Mouse (Mus musculus) v-Abl transformed pro-B cells (cell line): ENCODE results near the gene Gm6020.
"Not testable (repeated sequence)": the region's sequence is repeated elsewhere in the genome, so short reads cannot be mapped to it uniquely, and the experiment has no call there.

Experiments used
- in situ Hi-C, 2 experiments: fragments of 400-800 bp; cut with MboI; formaldehyde crosslinking; loops; one replicate each; pipeline ENCODE4 v1.15.1; 2025; ENCODE audit not compliant: unreplicated experiment in 2 of 2

The Gm6020 gene

GRCm38 (mm10) chr19:61183590-61183989 lies at the start of gene Gm6020:
Gene Gm6020, plus strand, starts transcription at chr19:61183890.
- in situ Hi-C loops, result not testable (repeated sequence)

GRCm38 (mm10) chr19:61138655-61139054 lies 45.0 kb upstream of the Gm6020 start:
- in situ Hi-C loops, result no loop called here

GRCm38 (mm10) chr19:61140342-61141206 lies 43.1 kb upstream of the Gm6020 start, which contains the start of gene Zfp950:
Gene Zfp950, minus strand, starts transcription at chr19:61140840.
- in situ Hi-C loops, result no loop called here

- in situ Hi-C loops, result no loop called here
Observed at GRCm38 (mm10) chr19:61141299-61141698, 42.4 kb upstream of the Gm6020 start.

- in situ Hi-C loops, result no loop called here
Observed at GRCm38 (mm10) chr19:61151372-61151700, 32.4 kb upstream of the Gm6020 start.

- in situ Hi-C loops, result no loop called here
Observed at GRCm38 (mm10) chr19:61151701-61152420, 31.8 kb upstream of the Gm6020 start.

GRCm38 (mm10) chr19:61175756-61176324 lies 7.8 kb upstream of the Gm6020 start, which contains the start of gene Gm7102:
Gene Gm7102, minus strand, starts transcription at chr19:61176309.
- in situ Hi-C loops, result no loop called here

- in situ Hi-C loops, result loop anchor here in 1 of 2 experiments (5.0 kb wide), 1 partner anchor 63 kb away; no protein-coding TSS in a partner anchor
Observed at GRCm38 (mm10) chr19:61199316-61199715, 15.6 kb downstream of the Gm6020 start.

GRCm38 (mm10) chr19:61199836-61200235 lies 16.1 kb downstream of the Gm6020 start:
- in situ Hi-C loops, result loop anchor here in 1 of 2 experiments (5.0 kb wide), 1 partner anchor 62 kb away; no protein-coding TSS in a partner anchor

- in situ Hi-C loops, result not testable (repeated sequence)
Observed at GRCm38 (mm10) chr19:61207506-61207905, 23.8 kb downstream of the Gm6020 start.

- in situ Hi-C loops, result loop anchor here in 1 of 2 experiments (5.0 kb wide), 1 partner anchor 38 kb away; no protein-coding TSS in a partner anchor
Observed at GRCm38 (mm10) chr19:61223706-61224328, 40.1 kb downstream of the Gm6020 start.

GRCm38 (mm10) chr19:61224678-61225525 lies 41.2 kb downstream of the Gm6020 start:
- in situ Hi-C loops, result loop anchor here in 1 of 2 experiments (5.0 kb wide), 1 partner anchor 37 kb away; no protein-coding TSS in a partner anchor

GRCm38 (mm10) chr19:61225526-61226400 lies 42.1 kb downstream of the Gm6020 start:
- in situ Hi-C loops, result no loop called here

GRCm38 (mm10) chr19:61226401-61226927 lies 42.8 kb downstream of the Gm6020 start:
- in situ Hi-C loops, result no loop called here

- in situ Hi-C loops, result no loop called here
Observed at GRCm38 (mm10) chr19:61226928-61227854, 43.5 kb downstream of the Gm6020 start.

GRCm38 (mm10) chr19:61227941-61228701 lies 44.4 kb downstream of the Gm6020 start, which contains the start of gene Csf2ra:
Gene Csf2ra, minus strand, starts transcription at chr19:61228429.
- in situ Hi-C loops, result no loop called here
